Mouse (Mus musculus) embryonic fibroblast, embryonic 13.5 days (primary cell): ENCODE data around the gene Jam3.

ENCODE experiments used
- CTCF ChIP-seq: IDR thresholded peaks from 2 replicates; pipeline ENCODE4 v1.5.1; 2011; ENCODE audit warnings: mild to moderate bottlenecking, control low read depth, low read length, moderate library complexity, borderline replicate concordance; ENCODE audit not compliant: insufficient read depth
- POLR2A ChIP-seq: IDR thresholded peaks from 2 replicates; pipeline ENCODE4 v1.6.1; 2011; ENCODE audit warnings: low read depth, mild to moderate bottlenecking, control low read depth, low read length, moderate library complexity

DNA sequence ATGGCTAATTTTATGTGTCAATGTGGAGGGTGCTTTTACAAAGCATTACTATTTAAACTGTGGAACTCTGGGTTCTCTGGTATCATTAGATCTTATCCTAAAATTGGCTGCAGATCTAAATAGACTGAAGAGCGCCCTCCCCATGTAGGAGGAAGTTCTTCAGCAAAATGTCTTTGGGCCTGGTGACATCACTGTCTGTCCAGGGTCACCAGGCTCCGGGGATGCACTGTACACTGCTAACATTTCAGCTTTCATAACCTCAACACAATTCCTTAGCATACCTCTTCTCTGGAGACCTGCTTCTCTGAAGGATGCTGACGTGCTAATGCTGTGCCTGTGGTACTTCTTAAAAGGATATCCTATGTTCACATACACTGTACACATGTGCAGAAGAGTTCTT, 43.5 kb downstream of the Jam3 start:
- TF ChIP-seq POLR2A = no peak
- no peak for TF ChIP-seq CTCF
